Mouse (Mus musculus) B cell, adult 2 months (primary cell): ENCODE measurements around the gene Slc24a2.

Source experiments
- DNase-seq, 2 experiments: peaks; one replicate each; pipeline ENCODE4 v3.0.0; 2022

Slc24a2 gene

DNA sequence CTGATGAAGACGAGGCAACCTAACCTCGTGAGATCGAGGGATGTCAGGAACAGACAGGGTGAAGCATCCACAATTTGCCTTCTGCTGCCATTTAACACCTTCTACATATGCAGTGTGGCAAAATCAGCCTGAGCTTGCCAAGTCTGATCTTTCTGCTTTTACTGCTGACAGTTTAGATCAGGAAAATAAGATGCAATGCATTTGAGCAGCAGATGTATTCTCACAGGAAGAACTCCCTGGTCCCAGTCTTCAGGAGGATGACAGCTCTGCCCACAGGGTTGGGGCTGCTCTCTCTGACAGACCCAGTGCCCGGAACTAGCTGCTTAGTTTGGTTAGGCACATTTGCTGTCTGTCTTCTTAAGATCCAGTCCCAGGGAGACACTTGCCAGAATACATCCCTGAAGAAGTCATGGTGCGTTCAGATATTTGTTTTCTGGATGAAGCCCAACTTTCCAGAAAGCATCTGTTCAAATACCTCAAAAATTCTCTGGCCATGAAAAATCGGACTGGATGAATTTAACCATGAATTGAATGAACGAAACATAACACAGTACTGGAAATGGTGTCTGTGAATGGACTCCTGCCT, 188.8 kb downstream of the Slc24a2 start:
- DNase-seq, result no peak

DNA sequence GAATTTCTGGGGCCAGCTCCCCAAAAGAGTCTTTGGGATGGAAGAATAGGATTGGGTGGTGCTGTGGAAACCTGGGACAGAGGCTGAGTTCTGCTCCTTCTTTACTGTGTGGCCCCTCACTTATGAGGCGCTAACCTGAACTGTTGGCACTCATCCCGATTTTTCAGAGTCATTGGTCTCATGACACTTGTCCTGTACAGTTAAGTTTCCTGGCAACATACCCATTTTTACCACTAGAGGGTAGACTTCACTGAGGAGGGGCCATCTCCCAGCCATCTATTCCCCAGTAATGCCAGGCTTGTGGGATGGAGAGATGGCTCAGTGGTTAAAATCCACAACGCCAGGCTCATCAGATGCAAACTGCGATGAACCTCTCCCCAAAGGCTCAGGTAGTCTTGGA, 192.7 kb downstream of the Slc24a2 start:
- no peak for DNase-seq

DNA sequence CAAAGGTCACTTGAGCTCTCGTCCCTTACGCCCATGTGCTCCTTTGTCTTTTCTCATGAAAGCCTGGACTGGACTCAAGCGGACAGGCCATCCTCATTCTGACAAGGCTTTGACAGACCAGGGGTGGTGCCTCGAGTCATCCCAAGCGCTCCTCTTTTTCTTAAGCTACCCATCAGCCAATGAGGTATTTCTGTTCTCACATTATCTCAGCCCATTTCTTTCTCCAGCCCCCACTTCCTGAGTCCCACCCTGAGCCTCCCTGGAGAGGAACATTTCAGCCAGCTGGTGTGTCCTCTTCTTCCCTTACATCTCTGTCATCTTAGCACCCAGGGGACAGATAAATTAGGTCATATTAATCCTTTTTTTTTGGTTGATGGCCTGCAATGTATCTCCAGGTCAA, 193.8 kb downstream of the Slc24a2 start:
- DNase-seq, result no peak

DNA sequence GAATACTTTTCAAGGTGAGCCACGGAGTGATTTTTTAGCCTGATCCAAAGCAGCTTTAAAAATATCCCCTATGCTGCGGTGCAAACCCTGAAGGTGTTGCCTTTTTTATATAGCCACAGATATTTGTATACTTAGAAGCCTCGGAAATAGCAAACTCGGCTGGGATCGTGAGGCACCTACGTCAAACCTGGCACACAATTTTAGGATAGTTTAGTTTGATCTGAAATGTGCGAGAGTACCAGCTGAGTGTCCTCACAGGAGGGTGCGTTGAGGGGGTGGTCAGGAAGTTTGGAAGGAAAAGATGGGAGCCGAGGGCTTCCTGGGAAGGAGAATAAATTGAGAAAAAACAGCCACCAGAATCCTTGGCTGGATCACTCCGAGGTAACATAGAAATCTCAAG, 194.6 kb downstream of the Slc24a2 start:
- no peak for DNase-seq

DNA sequence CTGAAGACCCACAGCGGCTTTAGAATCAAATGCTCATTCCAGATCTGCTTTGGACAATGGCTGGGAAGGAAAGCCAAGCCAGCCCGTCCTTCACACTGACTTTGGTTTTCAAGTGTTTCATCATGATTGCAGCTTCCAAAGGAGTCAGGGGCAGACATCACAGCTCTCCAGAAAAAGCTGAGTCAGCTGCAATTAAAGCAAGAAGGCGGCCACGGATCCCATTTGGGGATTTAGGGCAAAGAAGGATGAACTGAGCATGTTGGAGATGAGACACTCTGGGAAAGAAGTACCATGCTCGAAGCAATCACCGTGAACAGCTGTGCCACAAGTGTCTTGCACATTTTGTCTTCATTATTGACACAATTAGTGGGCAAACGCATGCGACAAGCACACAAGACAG, 197.6 kb downstream of the Slc24a2 start:
- DNase-seq, result no peak

DNA sequence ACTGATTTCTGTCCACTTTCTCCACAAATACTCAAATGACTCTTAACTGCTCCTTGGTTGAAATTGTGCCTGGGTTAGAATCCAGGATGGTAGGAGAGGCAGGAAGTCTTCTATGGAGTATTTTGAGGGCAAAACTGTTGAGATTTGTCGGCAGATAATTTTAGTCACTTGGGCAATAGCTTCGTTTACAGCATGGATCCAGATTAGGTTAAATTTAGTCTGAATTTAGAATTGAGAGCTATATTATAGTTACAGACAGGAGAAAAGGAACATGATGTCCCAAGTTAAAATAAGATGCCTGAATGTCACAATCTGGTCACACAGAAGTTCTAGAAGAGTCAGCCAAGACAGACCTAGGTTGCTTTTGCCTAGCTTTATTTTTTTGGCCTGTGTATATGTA, 199.2 kb downstream of the Slc24a2 start:
- no peak for DNase-seq

DNA sequence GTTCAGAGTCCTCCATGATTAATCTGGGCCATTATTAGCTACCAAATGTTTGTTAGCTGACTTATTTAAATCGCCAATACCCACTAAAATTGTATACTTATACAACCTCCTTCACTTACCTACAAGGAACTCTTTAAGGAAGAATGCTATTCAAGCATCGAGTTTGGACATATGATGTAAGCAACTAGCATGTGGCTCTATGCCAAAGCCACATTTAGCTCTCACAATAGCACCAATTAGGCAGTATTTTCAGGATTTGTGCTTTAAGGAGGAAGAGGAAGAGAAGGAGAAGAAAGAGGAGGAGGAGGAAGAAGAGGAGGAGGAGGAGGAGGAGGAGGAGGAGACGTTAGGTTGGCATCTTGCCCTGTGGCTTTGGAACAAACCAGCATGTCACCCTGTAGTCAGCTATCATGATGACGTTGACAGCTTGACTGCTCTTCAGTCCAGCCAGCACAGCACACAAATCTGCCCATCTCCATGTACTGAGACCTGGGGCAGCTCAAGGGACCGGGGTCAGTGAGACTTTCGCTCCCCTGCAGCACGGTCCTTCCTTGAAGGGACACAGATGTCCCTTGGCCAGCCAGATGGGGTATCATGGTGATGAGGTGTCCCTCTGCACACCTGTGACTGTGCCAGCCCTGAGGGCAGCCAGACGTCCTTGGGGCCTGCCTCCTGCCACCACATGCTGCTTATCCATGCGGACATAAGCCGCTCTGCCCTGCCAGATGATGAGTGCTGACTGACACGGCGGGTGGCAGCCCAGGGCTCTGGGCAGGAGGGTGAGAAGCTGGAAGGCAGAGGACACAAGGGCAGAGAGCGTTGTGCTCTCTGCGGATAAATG, 203.7 kb downstream of the Slc24a2 start:
- no peak for DNase-seq

DNA sequence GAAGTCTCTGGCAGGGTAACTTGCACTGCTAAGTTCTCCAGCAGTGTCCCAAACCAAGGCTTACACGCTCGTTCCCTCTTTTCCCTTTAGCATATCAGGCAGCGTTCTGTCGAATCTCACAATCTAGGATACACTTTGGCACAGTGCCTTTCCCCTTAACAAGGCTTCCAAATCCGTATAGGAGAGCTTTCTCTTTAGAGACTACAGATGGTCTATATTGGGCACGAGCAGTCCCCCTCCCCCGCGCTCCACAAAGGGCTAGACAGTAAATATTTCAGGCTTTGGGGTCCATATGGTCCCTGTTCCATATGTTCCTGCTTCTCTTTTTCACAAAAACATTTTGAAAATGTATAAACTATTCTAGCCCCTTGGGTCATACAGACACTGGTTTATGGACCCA, 205.7 kb downstream of the Slc24a2 start:
- no peak for DNase-seq

DNA sequence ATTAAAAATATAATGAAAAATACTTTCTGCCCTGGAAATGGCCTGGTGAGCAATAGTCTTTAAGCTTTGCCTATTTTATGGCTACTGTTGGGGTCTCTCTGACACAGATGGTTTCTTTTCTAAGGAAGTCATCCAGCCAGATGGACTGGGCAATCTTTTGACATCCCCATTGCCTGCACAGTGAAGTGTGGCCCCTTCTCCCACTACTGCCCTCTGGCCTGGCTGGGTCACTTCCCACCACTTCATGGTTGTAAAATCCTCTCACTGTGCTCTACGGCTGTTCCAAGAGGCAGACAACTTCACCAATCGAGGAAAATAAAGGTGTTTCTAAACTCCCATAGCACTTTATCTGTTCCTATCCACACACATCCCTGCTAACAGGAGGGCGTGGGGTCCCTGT, 208.7 kb downstream of the Slc24a2 start:
- DNase-seq, result no peak

DNA sequence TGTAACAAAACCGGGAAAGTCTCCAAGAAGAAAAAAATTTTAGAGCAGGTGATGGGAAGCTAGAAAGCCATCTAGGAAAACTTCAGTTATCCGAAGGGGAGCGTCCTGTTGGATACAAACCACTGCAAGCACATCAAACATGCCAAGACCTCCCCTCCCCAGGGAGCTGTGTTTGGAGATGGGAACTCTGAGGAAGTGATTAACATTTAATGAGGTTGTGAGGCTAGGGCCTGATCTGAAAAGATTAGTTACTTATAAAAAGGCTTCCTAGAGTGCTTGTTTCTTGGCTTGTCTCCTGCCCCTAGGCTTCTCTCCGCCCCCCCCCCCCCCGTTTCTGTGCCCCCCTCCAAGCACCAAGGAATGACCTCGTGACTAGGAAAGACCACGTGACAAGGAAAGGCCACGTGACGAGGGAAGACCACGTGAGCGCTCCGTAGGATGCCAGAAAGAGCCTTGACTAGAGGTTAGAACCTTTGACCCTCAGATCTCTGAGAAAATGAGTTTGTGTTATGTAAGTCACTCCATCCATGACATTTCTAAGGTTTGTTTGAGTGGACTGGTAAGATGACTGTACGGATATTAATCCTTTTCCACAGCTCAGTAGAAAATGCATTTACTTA, 210.7 kb downstream of the Slc24a2 start:
- no peak for DNase-seq

DNA sequence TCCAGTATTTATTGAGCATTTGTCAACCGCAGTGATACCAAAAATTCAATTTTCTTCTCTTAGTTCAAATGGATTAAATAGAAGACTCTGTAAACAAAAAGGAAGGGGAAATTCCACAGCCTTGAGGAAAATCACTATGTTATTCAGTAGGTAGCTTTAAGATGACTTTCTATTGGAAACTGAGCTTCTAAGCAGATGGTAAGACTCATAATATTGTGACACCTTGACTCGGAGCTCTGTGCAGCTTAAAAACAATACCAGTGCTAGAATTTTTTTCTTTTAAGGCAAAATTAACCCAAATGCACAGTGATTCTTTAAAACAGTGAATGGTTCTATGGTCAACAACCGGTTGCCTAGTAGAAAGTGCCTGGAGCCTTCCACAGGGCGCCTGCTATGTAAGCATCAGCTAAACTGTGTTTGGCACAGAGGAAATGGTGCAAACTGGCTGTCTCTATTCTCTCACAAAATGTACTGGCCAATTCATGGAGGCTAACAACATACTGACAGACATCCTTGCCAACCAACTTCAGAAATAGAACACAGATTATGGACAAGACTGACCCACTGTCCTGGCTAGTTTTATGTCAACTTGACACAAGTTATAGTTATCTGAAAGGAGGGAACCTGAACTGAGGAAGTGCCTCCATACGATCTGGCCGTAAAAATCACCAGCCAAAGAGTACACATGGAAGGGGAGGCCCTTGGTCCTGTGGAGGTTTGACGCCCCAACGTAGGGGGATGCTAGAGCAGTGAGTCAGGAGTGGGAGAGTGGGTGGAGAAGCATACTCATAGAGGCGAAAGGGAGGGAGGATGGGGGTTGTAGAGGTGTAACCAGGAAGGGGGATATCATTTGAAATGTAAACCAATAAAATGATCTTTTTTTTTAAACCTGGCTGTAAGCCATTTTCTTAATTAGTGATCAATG, 211.9 kb downstream of the Slc24a2 start:
- no peak for DNase-seq

DNA sequence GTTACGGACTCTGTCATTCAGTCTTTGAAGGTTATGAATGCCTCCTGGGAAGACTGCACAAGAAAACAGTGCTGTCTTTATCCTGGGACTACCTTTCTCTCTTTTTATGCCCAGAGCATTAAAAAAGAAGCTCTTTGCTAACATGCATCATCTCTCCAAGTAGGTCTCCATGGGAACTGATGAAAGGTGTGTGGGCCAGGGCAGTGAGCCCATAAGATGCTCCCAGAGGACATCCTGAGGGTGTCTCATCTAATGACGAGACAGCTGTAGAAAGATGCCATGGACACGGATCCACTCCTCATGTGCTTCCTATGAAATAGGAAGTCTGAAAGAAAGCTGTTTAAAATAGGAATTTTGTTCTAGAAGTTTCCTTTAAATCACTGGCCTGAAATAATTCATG, 212.8 kb downstream of the Slc24a2 start:
- no peak for DNase-seq

DNA sequence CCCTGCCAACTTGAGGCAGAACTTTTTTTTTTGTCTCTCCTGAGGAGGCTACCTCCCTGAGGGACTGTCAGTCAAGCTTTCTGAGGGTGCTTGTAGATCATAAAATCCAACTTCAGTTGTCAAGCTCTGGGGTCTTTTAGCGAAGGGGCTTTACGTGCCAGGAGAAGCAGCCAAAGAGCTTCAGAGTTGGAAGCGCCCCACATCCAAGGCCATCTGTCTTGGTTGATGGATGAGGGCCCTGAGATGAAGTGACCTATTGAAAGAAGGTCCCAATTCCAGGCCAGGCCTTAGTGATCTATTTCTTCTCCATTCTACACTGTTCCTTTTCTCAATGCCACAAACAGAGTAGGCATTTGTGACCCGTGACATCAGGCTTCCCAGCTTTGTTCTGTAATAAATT, 214.5 kb downstream of the Slc24a2 start:
- DNase-seq, result no peak

DNA sequence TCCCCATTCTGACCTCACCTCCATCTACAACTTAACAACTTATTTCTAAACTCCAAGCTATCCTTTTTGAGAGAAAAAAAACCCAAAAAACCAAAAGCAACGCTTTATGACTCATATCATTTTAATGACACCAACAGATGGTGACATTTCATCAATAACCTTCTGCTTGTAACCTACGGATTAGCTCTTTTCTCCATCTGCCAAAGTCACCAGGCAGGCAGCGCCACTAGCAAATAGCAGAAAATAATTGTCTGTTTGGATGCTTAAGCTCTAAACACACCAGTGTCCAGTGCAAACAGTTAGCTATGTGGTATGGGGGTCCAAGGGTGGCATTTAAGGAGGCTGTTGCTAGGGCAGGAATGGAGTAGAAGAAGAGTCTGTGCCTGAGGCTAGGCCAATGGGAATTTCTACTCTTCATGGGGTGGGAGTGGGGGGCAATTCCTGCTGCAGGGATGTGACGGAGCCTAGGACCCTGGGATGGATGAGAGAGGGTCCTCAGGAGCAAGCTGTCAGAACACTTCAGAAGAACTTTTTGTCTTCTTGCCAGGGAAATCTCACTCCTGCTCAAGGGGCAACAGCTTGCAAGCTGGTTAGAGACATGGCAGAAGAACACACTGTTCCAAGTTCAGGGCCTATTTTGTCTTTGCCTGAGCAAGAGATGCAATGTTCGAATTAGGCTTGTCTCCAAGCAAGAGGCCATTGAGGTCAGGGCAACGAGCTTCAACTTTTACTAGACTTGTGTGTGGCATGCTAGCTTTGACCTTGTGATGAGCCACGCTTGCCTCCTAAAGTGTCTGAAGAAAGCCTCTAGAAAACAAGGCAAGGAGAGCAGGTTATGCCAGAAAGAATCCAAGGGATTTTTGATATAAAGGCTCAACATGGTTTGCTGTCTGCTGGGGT, 216.3 kb downstream of the Slc24a2 start:
- no peak for DNase-seq

DNA sequence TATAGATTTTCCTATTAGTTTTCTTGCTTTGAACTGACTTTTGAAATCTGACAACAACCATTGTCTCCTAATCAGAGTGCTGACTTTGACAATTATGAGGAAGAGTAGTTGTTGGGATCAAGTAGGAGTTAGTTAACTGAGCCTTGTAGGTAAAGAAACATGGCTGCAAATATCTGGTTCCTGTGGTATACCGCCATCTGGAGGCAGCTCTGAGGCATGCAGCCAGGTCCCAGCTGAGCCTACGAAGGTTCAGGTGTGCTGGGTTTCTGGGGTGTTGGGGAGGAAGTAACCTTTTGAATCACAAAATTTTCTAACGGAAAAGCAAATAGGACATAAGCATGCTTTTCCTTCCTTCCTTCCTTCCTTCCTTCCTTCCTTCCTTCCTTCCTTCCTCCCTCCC, 237.8 kb downstream of the Slc24a2 start:
- no peak for DNase-seq

DNA sequence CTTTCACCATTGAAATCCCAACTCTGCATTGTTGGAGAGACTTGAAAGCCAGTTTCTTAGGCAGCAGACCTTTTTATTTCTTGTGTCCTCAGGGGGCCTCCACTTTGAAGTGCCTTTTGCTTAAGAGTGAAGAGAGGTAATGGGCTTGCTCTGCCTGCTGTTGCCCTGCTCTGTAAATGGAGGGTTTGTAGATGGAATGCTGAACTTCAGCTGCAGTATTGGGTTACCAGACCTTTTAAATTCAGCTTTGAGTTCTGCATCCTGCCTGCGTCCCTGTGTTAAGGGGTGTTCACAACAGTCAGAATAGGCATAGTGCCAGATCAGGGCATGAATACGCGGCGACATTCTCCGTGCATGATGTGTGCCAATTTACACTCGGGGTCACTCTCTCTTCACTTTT, 241.0 kb downstream of the Slc24a2 start:
- DNase-seq, result no peak

DNA sequence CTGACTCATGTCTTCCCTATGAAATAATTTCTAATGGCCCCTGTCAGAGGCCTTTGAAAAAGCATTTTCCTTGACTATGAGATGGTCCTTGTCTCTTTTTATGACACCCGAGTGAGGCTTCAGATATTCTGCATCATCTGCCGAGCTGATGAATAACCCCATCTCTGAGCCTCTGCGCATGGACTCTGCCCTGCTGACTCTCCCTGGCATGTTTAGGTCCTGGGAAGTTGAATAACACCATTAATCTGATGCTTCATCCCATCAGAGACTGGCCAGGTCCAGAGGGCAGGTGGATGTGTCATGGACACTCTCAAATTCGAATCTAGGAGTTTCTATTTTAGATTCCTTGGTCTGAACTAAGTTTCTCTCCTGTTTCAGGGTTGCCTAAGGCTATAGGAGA, 242.4 kb downstream of the Slc24a2 start:
- DNase-seq, result no peak

DNA sequence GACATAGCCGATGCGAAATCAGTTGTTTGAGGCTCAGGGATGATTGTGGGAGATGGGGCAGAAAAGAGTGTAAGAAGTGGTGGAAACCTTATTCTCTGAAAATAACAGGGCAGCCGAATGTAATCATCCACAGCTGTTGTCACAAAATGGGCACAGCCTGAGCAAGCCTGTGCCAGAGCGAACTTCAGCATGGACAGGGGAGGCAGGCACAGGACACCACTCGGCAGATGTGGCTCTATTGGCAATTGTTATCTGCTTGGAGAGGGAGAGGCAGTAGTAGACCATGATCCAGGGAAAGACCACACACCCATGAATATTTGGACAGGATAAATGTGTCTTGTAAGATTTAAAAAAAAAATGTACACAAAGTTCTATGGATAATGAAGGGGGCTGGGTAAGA, 253.0 kb downstream of the Slc24a2 start:
- no peak for DNase-seq

DNA sequence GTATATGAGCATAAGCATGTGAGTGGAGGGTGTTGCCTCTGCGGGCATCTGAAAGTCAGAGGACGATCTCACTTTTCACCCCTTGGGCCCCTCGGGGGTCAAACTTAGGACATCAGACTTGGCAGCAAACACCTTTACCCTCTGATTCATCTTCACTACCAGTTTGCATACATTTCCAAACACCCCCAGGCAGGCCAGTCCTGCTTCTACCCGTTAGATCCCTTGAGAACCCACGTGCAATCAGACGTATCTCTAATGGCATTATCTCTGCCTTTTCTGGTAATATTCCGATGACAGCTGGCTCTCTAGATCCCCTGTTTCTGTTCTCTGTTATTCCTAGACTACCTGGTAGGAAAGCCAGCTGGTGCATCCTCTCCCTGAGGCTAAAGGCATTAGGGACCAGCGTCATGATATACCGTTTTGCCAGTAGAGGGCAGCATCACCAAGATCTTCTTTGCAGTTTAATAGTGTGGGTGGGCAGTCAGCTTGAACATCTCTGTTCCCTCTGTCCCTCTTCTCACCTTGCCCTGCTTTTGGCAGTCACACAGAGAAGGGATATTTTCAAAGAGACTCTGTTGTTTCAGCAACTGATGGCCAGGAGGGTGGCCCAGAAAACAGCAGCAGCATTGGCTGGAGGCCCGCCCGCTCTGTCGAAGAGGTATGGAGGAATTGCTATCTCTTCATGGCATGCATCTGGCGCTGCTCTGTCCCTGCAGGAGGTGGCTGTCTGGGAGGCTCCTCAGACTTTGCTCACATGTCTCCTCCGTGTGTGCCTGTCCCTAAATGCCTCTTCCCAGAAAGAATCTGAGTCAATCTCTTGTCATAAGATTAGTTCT, 272.5 kb downstream of the Slc24a2 start:
- peak; percentile 29 to 32 for DNase-seq

DNA sequence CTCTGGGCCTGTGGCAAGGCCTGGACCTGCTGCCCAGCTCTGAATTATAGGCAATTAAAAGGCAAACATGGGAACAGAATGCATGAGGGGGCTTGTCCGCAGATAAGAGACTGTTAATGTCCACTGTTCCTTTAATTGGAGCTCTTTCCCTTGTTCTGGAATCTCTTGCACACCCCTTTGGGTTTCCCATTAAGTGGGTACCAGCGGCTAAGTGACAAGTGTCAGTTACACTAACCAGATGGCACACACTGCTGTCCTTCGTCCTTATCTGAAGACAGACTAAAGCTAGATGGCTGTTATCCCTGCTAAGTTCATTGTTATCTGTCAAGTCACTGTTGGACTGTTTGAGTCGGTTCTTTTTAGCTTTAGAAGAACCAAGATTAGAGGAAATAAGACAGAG, 274.8 kb downstream of the Slc24a2 start:
- DNase-seq, result no peak

DNA sequence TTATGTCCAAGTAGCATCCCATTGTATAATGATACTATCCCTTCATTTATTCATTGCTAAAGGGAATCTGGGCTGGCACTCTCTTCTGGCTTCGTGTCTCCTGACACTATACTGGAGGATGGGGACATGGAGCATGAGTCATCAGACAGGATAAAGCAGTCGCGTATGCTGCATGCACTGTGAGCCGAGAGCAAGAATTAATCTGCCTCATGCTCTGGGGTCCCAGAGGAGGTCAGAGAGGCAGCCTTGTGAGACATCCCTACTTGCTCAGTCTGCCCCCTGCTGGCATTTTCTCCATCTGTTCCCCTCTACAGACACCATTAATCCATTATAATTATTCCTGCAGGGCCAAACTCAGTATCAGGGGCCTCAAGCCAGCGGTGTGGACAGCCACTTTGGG, 276.8 kb downstream of the Slc24a2 start:
- DNase-seq, result no peak
